Mouse (Mus musculus) embryonic facial prominence, embryonic 11.5 days (tissue): Measurements from ENCODE around the gene Iqschfp. TPM values are rescaled to one million over a fixed set of nuclear protein-coding genes. Genes with fewer than 3 reads are reported as not detected.

Experiments used
- ATAC-seq: fragments of 200-750 bp; cut with Nextera tagmentation; replicated peaks from 2 replicates; pipeline ENCODE4 v1.8.0; 2017; ENCODE audit warnings: low read depth; ENCODE audit not compliant: insufficient number of reproducible peaks, low FRiP score, low TSS enrichment
- DNase-seq: peaks from one replicate; pipeline ENCODE4 v3.0.0-alpha.2; 2015; ENCODE audit warnings: low spot score
- H3K27ac ChIP-seq: fragments of 300-500 bp; sonication (generic); replicated peaks from 2 replicates; pipeline ENCODE4 v1.5.1; 2014; ENCODE audit warnings: mild to moderate bottlenecking, low read depth, low read length, control low read depth
- H3K27me3 ChIP-seq: fragments of 300-500 bp; sonication (generic); 2 replicates; pipeline ENCODE4 v1.6.1; 2014; ENCODE audit warnings: mild to moderate bottlenecking, low read length, moderate library complexity, mixed read lengths; ENCODE audit not compliant: control insufficient read depth, insufficient read depth
- H3K36me3 ChIP-seq: fragments of 300-500 bp; sonication (generic); replicated peaks from 2 replicates; pipeline ENCODE4 v1.6.1; 2014; ENCODE audit warnings: low read depth, mild to moderate bottlenecking, low read length, moderate library complexity, mixed read lengths; ENCODE audit not compliant: control insufficient read depth, insufficient read depth
- H3K4me1 ChIP-seq: fragments of 300-500 bp; sonication (generic); 2 replicates; pipeline ENCODE4 v1.6.1; 2014; ENCODE audit warnings: low read length, mixed read lengths; ENCODE audit not compliant: control insufficient read depth, insufficient read depth
- H3K4me2 ChIP-seq: fragments of 300-500 bp; sonication (generic); 2 replicates; pipeline ENCODE4 v1.6.1; 2014; ENCODE audit warnings: low read depth, mild to moderate bottlenecking, control low read depth, low read length, moderate library complexity
- H3K4me3 ChIP-seq: fragments of 300-500 bp; sonication (generic); 2 replicates; pipeline ENCODE4 v1.5.1; 2014; ENCODE audit warnings: low read depth, low read length, control low read depth
- H3K9ac ChIP-seq: fragments of 300-500 bp; sonication (generic); replicated peaks from 2 replicates; pipeline ENCODE4 v1.6.1; 2014; ENCODE audit warnings: mild to moderate bottlenecking, control low read depth, low read length
- H3K9me3 ChIP-seq: fragments of 300-500 bp; sonication (generic); replicated peaks from 2 replicates; pipeline ENCODE4 v1.6.1; 2016; ENCODE audit warnings: mild to moderate bottlenecking, low read length, inconsistent platforms, mixed read lengths; ENCODE audit not compliant: control insufficient read depth
- WGBS: fragments of 180-500 bp; shearing (Covaris S2); extraction: QIAGEN DNeasy Blood & Tissue Kit; methylation state at CpG from one replicate; pipeline ENCODE4 v1.1.7; 2014; 5-methylcytosine and 5-hydroxymethylcytosine counted together
- polyA plus RNA-seq: library from polyadenylated mRNA; unstranded; fragments of >200 nt; fragmentation: Nextera tagmentation; extraction: Ambion mirVana; gene quantifications from 2 replicates; pipeline ENCODE4 v1.2.1, GENCODE M21; 2014

The Iqschfp gene
- polyA plus RNA-seq, 1 experiment from 2014 or later = 0.87 TPM

- no peak for DNase-seq
- no peak for ATAC-seq
These were observed 716.9 kb downstream of the Iqschfp start for GRCm38 (mm10) chr3:68608848-68609497.

GRCm38 (mm10) chr3:68610011-68610410, 718.0 kb downstream of the Iqschfp start:
- no peaks in the 10 kb centered on the region for H3K36me3 ChIP-seq
- no peak overlapping the region for H3K4me3 ChIP-seq
- no peaks in the 10 kb centered on the region for H3K9me3 ChIP-seq
- no peak overlapping the region for H3K4me2 ChIP-seq
- no peaks in the 10 kb centered on the region for H3K4me1 ChIP-seq
- H3K9ac ChIP-seq = no peak overlapping the region
- no peak for DNase-seq
- ATAC-seq = no peak
- 81% methylated on average over 6 of the region's 6 CpGs for WGBS
- H3K27me3 ChIP-seq = no peaks in the 10 kb centered on the region
- no peak overlapping the region for H3K27ac ChIP-seq

More at GRCm38 (mm10) chr3:68608848-68609497, 716.9 kb downstream of the Iqschfp start:
- WGBS = 88% methylated on average over 19 of the region's 19 CpGs
- Histone ChIP-seq H3K9me3 (no peaks in the 10 kb centered on the region), H3K4me1 (no peaks in the 10 kb centered on the region), H3K27me3 (no peaks in the 10 kb centered on the region), H3K4me2 (no peak overlapping the region), H3K36me3 (no peaks in the 10 kb centered on the region), H3K9ac (no peak overlapping the region), H3K27ac (no peak overlapping the region), H3K4me3 (no peak overlapping the region)

GRCm38 (mm10) chr3:68610598-68611261, 718.7 kb downstream of the Iqschfp start:
- Histone ChIP-seq H3K4me1 (no peaks in the 10 kb centered on the region), H3K27me3 (no peaks in the 10 kb centered on the region), H3K9ac (no peak overlapping the region), H3K36me3 (no peaks in the 10 kb centered on the region), H3K4me3 (no peak overlapping the region), H3K27ac (no peak overlapping the region), H3K4me2 (no peak overlapping the region), H3K9me3 (no peaks in the 10 kb centered on the region)
- 85% methylated on average over 11 of the region's 11 CpGs for WGBS
- DNase-seq = no peak
- ATAC-seq = no peak

GRCm38 (mm10) chr3:68615042-68615810, 723.2 kb downstream of the Iqschfp start:
- Histone ChIP-seq H3K27me3 (no peaks in the 10 kb centered on the region), H3K36me3 (no peaks in the 10 kb centered on the region), H3K4me3 (no peak overlapping the region), H3K9me3 (no peaks in the 10 kb centered on the region), H3K9ac (no peak overlapping the region), H3K27ac (no peak overlapping the region), H3K4me2 (no peak overlapping the region), H3K4me1 (no peaks in the 10 kb centered on the region)
- WGBS = 70% methylated on average over 10 of the region's 10 CpGs
- DNase-seq (peak; percentile 69), ATAC-seq (0 out of 2 replicates have a peak, but pooled peaks have one; percentile 29)

GRCm38 (mm10) chr3:68616363-68616762, 724.3 kb downstream of the Iqschfp start:
- no peak overlapping the region for H3K4me2 ChIP-seq
- H3K4me1 ChIP-seq = no peaks in the 10 kb centered on the region
- H3K9ac ChIP-seq = no peak overlapping the region
- ATAC-seq (no peak), DNase-seq (no peak)
- 94% methylated on average over 12 of the region's 12 CpGs for WGBS
- no peaks in the 10 kb centered on the region for H3K36me3 ChIP-seq
- H3K27me3 ChIP-seq = no peaks in the 10 kb centered on the region
- no peak overlapping the region for H3K4me3 ChIP-seq
- no peaks in the 10 kb centered on the region for H3K9me3 ChIP-seq
- no peak overlapping the region for H3K27ac ChIP-seq

GRCm38 (mm10) chr3:68617708-68618107, 725.7 kb downstream of the Iqschfp start:
- no peak for DNase-seq
- Histone ChIP-seq H3K36me3 (no peaks in the 10 kb centered on the region), H3K4me2 (no peak overlapping the region), H3K27me3 (no peaks in the 10 kb centered on the region), H3K9ac (no peak overlapping the region), H3K9me3 (no peaks in the 10 kb centered on the region), H3K4me3 (no peak overlapping the region), H3K4me1 (no peaks in the 10 kb centered on the region), H3K27ac (no peak overlapping the region)
- ATAC-seq = no peak
- WGBS = 96% methylated on average over 10 of the region's 10 CpGs

- Histone ChIP-seq H3K36me3 (no peaks in the 10 kb centered on the region), H3K4me1 (no peaks in the 10 kb centered on the region), H3K27ac (no peak overlapping the region), H3K9ac (no peak overlapping the region), H3K27me3 (no peaks in the 10 kb centered on the region), H3K9me3 (no peaks in the 10 kb centered on the region), H3K4me3 (no peak overlapping the region), H3K4me2 (no peak overlapping the region)
- no peak for DNase-seq
- WGBS = 79% methylated on average over 5 of the region's 5 CpGs
- no peak for ATAC-seq
These were observed 727.1 kb downstream of the Iqschfp start for GRCm38 (mm10) chr3:68619097-68619496.

GRCm38 (mm10) chr3:68621971-68622370, 729.9 kb downstream of the Iqschfp start:
- H3K4me3 ChIP-seq = no peak overlapping the region
- H3K4me2 ChIP-seq = no peak overlapping the region
- H3K27ac ChIP-seq = no peak overlapping the region
- H3K9ac ChIP-seq = no peak overlapping the region
- no peak for DNase-seq
- no peaks in the 10 kb centered on the region for H3K9me3 ChIP-seq
- H3K36me3 ChIP-seq = no peaks in the 10 kb centered on the region
- no peak for ATAC-seq
- no peaks in the 10 kb centered on the region for H3K27me3 ChIP-seq
- WGBS = 90% methylated on average over 3 of the region's 3 CpGs
- no peaks in the 10 kb centered on the region; the same call in 1 of the 2 replicates for H3K4me1 ChIP-seq
